Mouse (Mus musculus) heart, embryonic 14.5 days (tissue): ENCODE results near the gene Zbed3. TPM values are rescaled to one million over a fixed set of nuclear protein-coding genes. Genes with fewer than 3 reads are reported as not detected.

Experiments
- ATAC-seq: fragments of 200-750 bp; cut with Nextera tagmentation; 2 replicates; pipeline ENCODE4 v1.8.0; 2017; ENCODE audit warnings: low read depth, moderate TSS enrichment; ENCODE audit not compliant: insufficient number of reproducible peaks, insufficient read depth, low FRiP score
- H3K27ac ChIP-seq, 2 experiments: fragments of 200-500 bp in 1 of 2; fragments of 300-500 bp in 1 of 2; sonication (generic) in 1 of 2; replicated peaks in 1 of 2; 2 replicates each; pipeline ENCODE4 v1.5.1; 2012 to 2014; ENCODE audit warnings: low read depth in 2 of 2, low read length in 2 of 2, control low read depth in 1 of 2, mild to moderate bottlenecking in 1 of 2, mixed read lengths in 1 of 2; ENCODE audit not compliant: control insufficient read depth in 1 of 2, insufficient read depth in 1 of 2
- H3K27me3 ChIP-seq: fragments of 300-500 bp; sonication (generic); 2 replicates; pipeline ENCODE4 v1.6.1; 2014; ENCODE audit warnings: mild to moderate bottlenecking, low read length, control low read depth; ENCODE audit not compliant: control insufficient read depth, insufficient read depth
- H3K36me3 ChIP-seq: fragments of 300-500 bp; sonication (generic); 2 replicates; pipeline ENCODE4 v1.6.1; 2014; ENCODE audit warnings: mild to moderate bottlenecking, control low read depth, low read length, mixed read lengths; ENCODE audit not compliant: control insufficient read depth, insufficient read depth
- H3K4me1 ChIP-seq, 2 experiments: fragments of 200-500 bp in 1 of 2; fragments of 300-500 bp in 1 of 2; sonication (generic) in 1 of 2; 2 replicates each; pipeline ENCODE4 v1.6.1; 2012 to 2014; ENCODE audit warnings: low read length in 2 of 2, control low read depth in 1 of 2, mixed read lengths in 1 of 2; ENCODE audit not compliant: control insufficient read depth in 2 of 2, insufficient read depth in 2 of 2
- H3K4me2 ChIP-seq: fragments of 300-500 bp; sonication (generic); 2 replicates; pipeline ENCODE4 v1.6.1; 2014; ENCODE audit warnings: mild to moderate bottlenecking, low read length
- H3K4me3 ChIP-seq, 2 experiments: fragments of 200-500 bp in 1 of 2; fragments of 300-500 bp in 1 of 2; sonication (generic) in 1 of 2; 2 replicates each; pipeline ENCODE4 v1.5.1; 2012 to 2014; ENCODE audit warnings: low read length in 2 of 2, mild to moderate bottlenecking in 2 of 2, control low read depth in 1 of 2, low read depth in 1 of 2, moderate library complexity in 1 of 2; ENCODE audit not compliant: control insufficient read depth in 1 of 2, insufficient read depth in 1 of 2
- H3K9ac ChIP-seq: fragments of 300-500 bp; sonication (generic); 2 replicates; pipeline ENCODE4 v1.6.1; 2014; ENCODE audit warnings: mild to moderate bottlenecking, low read length
- H3K9me3 ChIP-seq: fragments of 300-500 bp; sonication (generic); 2 replicates; pipeline ENCODE4 v1.6.1; 2016; ENCODE audit warnings: low read length, control low read depth; ENCODE audit not compliant: control insufficient read depth
- WGBS: fragments of 180-500 bp; shearing (Covaris S2); extraction: QIAGEN DNeasy Blood & Tissue Kit; methylation state at CpG from one replicate; pipeline ENCODE4 v1.1.7; 2014; 5-methylcytosine and 5-hydroxymethylcytosine counted together
- polyA plus RNA-seq: library from polyadenylated mRNA; unstranded; fragments of >200 nt; fragmentation: Nextera tagmentation; extraction: Ambion mirVana; gene quantifications from 2 replicates; pipeline ENCODE4 v1.2.1, GENCODE M21; 2014

The Zbed3 gene
- polyA plus RNA-seq, 1 experiment from 2014 or later, result 54.5 TPM

DNA sequence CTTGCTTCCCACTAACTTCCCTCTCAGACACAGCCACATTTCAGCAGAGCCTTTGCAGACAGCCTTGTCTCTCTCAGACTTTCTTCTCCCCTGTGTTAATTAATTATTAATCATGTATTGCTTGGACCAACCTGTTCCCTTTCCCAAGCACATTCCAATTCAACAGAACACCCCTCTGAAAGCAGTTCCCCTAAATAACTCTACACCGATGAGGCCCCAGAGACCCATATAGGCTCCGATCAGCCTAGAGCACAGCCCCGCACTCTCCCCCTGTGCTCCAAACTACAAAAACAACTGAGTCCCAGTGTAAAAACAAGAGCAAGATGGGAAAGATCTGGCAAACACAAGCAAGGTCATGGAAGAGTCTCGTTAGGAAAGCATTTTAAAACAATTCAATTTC is 16.8 kb upstream of the Zbed3 start:
- Histone ChIP-seq H3K9me3 (no peaks in the 10 kb centered on the region), H3K27me3 (no peaks in the 10 kb centered on the region), H3K9ac (no peak overlapping the region), H3K4me2 (no peak overlapping the region), H3K4me1 (peaks cover 0 to 2% of the 10 kb centered on the region in 2 experiments; a peak in 1 of 4 replicates), H3K27ac (no peak overlapping the region), H3K36me3 (no peaks in the 10 kb centered on the region), H3K4me3 (no peak overlapping the region)
- no peak for ATAC-seq
- WGBS, result 63% methylated on average over 4 of the region's 4 CpGs

- ATAC-seq, result no peak
- Histone ChIP-seq H3K36me3 (no peaks in the 10 kb centered on the region), H3K27ac (no peak overlapping the region), H3K27me3 (no peaks in the 10 kb centered on the region), H3K4me2 (no peak overlapping the region), H3K4me1 (peaks cover 0 to 2% of the 10 kb centered on the region in 2 experiments; a peak in 1 of 4 replicates), H3K9ac (no peak overlapping the region), H3K4me3 (no peak overlapping the region), H3K9me3 (no peaks in the 10 kb centered on the region)
- whole genome bisulfite sequencing, result 62% methylated on average over 8 of the region's 8 CpGs
Observed at GRCm38 (mm10) chr13:95307100-95307655, 16.2 kb upstream of the Zbed3 start.

DNA sequence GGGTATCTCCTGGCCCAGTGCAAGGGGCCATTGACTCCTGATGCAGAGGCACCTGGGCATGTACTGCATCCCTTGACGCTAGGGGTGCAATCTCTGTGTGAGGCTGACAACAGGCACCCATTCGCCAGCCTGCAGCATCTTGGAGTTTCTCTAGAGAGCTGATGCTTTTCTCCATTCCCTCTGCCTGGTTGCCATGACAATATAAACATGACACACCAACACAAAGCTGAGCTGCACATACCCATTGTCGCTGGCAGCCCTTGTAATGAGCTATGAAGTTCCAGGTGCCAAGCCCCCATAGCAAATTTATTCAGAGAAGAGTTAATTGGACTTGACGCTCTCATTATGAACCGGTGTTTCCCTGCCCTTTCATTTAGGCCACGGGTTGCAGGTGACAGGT is 11.4 kb upstream of the Zbed3 start:
- Histone ChIP-seq H3K4me1 (peaks cover 0 to under 1% of the 10 kb centered on the region in 2 experiments; a peak in 1 of 4 replicates), H3K4me2 (no peak overlapping the region), H3K27ac (no peak overlapping the region), H3K9ac (no peak overlapping the region), H3K9me3 (no peaks in the 10 kb centered on the region), H3K27me3 (no peaks in the 10 kb centered on the region), H3K4me3 (no peak overlapping the region), H3K36me3 (no peaks in the 10 kb centered on the region)
- 70% methylated on average over 6 of the region's 6 CpGs for WGBS
- no peak for ATAC-seq

DNA sequence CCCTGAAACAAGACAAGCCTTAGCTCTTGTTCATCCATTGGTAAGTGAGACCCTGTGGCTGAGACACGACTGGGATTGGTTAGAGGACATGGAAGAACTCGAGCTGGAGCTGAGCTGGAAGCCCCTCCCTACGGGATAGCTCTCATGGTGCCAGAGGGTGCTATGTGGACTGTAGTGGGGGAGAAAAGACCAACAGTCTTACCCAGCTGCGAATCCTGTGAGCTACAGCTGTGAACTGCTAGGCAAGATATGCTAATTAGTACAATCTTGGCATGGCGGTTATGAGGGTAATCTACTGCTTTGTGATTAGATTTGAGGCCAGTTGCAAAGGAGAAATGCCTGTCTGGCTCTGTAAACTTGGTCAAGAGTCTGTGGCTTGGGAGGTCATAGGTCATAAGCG is 4.3 kb upstream of the Zbed3 start:
- 53% methylated on average over 6 of the region's 6 CpGs for WGBS
- no peaks in the 10 kb centered on the region for H3K36me3 ChIP-seq
- no peak for ATAC-seq
- H3K4me3 ChIP-seq, result no peak overlapping the region
- H3K9ac ChIP-seq, result no peak overlapping the region
- H3K9me3 ChIP-seq, result no peaks in the 10 kb centered on the region
- H3K4me2 ChIP-seq, result no peak overlapping the region
- H3K27me3 ChIP-seq, result no peaks in the 10 kb centered on the region
- H3K4me1 ChIP-seq, result no peaks in the 10 kb centered on the region
- H3K27ac ChIP-seq, result no peak overlapping the region

DNA sequence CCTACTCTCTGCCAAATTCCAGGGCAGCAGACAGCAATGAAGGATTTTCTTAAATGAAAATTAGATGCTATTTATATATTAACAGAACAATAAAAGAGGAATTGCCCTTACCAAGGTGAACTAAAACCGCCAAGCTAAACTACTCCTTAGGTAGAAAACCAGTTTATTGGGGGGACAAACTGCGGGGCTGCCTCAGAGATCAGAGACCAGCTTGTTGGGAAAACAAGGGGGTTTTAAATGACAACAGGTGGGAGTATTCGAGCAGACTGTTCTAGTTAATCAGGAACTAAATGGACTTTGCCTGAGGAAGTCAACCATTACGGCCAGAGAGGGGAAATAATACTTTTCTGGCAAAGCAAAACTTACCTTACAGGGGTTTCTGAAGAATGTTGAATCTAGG is 3.0 kb upstream of the Zbed3 start:
- no peaks in the 10 kb centered on the region for H3K9me3 ChIP-seq
- no peak overlapping the region for H3K9ac ChIP-seq
- no peaks in the 10 kb centered on the region for H3K27me3 ChIP-seq
- 63% methylated on average over 4 of the region's 4 CpGs for WGBS
- no peak for ATAC-seq
- no peak overlapping the region for H3K4me3 ChIP-seq
- H3K36me3 ChIP-seq, result no peaks in the 10 kb centered on the region
- no peak overlapping the region for H3K4me2 ChIP-seq
- no peaks in the 10 kb centered on the region for H3K4me1 ChIP-seq
- no peak overlapping the region for H3K27ac ChIP-seq

DNA sequence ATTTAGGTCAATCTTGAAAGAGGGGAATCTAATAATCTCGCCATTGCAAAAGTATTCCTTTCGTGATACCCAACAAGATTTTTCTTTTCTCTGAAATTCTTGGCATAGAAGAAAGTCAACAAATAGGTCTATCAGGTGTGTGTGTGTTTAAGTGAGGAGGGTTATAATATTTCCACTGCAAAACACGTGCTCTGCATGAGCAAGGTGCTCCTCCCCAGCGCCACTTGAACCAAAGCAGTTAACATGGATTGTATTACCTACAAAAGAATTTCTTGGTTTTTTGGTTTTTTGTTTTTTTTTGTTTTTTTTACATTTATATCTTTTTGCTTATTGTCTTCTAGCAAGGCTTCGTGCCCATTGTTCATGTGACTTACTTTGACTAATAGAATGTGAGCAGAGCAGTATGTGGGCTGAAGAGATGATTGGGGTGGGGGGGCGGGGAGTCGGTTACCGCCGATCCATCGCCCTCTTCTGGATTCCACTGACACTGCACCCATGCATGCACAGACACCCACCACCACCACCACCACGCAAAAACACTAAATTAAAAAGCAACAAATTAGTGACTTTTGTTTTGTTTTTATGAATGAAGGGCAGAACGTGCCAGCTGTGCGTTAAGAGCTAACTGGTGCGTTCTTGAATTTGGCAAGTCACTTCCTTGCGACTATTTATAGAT is 676 bp downstream of the Zbed3 start:
- no peaks in the 10 kb centered on the region for H3K27me3 ChIP-seq
- peak overlapping the region; percentile 96 for H3K4me2 ChIP-seq
- WGBS, result 26% methylated on average over 15 of the region's 15 CpGs
- H3K4me1 ChIP-seq, result peaks cover 6 to 24% of the 10 kb centered on the region in 2 experiments
- no peak for ATAC-seq
- H3K4me3 ChIP-seq, result peak overlapping the region; percentile 91 to 95
- H3K27ac ChIP-seq, result peak overlapping the region; percentile 95 to 98; a peak in 3 of 4 replicates
- H3K9me3 ChIP-seq, result no peaks in the 10 kb centered on the region
- H3K36me3 ChIP-seq, result peaks cover 7% of the 10 kb centered on the region; the same call in 1 of the 2 replicates
- H3K9ac ChIP-seq, result peak overlapping the region; percentile 100

DNA sequence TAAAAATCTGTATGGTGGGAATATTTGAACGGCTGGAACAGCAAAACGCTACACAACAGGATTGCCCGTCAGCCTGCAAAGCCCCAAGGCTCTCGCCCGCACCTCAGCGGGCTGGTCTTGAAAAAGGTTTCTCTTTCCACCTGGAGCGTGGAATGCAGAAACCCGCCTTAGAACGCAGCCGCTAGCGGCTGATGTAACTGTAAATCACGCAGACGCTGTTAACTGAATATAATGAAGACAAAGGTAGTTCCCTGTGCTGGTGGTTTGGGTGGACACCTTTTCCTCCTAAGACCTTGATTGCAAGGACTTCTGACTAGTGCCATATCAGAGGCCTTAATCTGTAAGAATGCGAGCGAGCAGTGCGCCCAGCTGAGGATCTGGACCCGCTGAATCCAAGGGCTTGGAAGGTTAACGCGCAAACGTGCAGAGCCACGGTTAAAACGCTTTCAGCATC is 1.2 kb downstream of the Zbed3 start:
- Histone ChIP-seq H3K4me2 (peak overlapping the region; percentile 96), H3K27me3 (no peaks in the 10 kb centered on the region), H3K4me3 (peak overlapping the region; percentile 91 to 95), H3K9ac (peak overlapping the region; percentile 100), H3K36me3 (peaks cover 8% of the 10 kb centered on the region; the same call in 1 of the 2 replicates), H3K9me3 (no peaks in the 10 kb centered on the region), H3K4me1 (peaks cover 6 to 24% of the 10 kb centered on the region in 2 experiments), H3K27ac (peak overlapping the region; percentile 95 to 98)
- 1% methylated on average over 22 of the region's 22 CpGs for WGBS
- no peak for ATAC-seq
